Mouse (Mus musculus) bone marrow, adult 2 months (tissue): Measurements from ENCODE around the gene Pml.

Experiments used
- CTCF ChIP-seq: fragments of 200-500 bp; IDR thresholded peaks from 2 replicates; pipeline ENCODE4 v1.5.1; 2011; ENCODE audit warnings: low read length, control low read depth; ENCODE audit not compliant: control insufficient read depth, insufficient read depth
- POLR2A ChIP-seq: fragments of 200-500 bp; IDR thresholded peaks from 2 replicates; pipeline ENCODE4 v1.6.1; 2011; ENCODE audit warnings: low read depth, mild to moderate bottlenecking, control low read depth, low read length, borderline replicate concordance; ENCODE audit not compliant: control insufficient read depth

GRCm38 (mm10) chr9:58201861-58202549, 47.6 kb downstream of the Pml start:
- no peak for TF ChIP-seq POLR2A
- TF ChIP-seq CTCF: no peak
